Mouse (Mus musculus): ENCODE results near the gene Zfp663.

- TF ChIP-seq CTCF (IDR thresholded peaks at IDR 0.05; ENCODE audit: extremely low read depth, insufficient read depth, low read length), result no peak
- TF ChIP-seq POLR2A (IDR thresholded peaks at IDR 0.05; ENCODE audit: extremely low read depth, insufficient read depth, low read length), result peak; percentile 70; the same call in 1 of the 2 replicates
These were observed 42.0 kb downstream of the Zfp663 start, which contains the start of gene Elmo2 for GRCm38 (mm10) chr2:165326304-165327190.
